Mouse (Mus musculus) CD4-positive, CD25-positive, alpha-beta regulatory T cell (primary cell): ENCODE results near the gene Shkbp1. TPM values are rescaled to one million over a fixed set of nuclear protein-coding genes. Genes with fewer than 3 reads are reported as not detected.

Source experiments
- polyA plus RNA-seq: library from polyadenylated mRNA; unstranded; fragments of 100-300 nt; shearing (Covaris generic); gene quantifications from one replicate; pipeline ENCODE4 v1.2.1, GENCODE M21; 2017

Gene Shkbp1
- polyA plus RNA-seq: 78.9 TPM

DNA sequence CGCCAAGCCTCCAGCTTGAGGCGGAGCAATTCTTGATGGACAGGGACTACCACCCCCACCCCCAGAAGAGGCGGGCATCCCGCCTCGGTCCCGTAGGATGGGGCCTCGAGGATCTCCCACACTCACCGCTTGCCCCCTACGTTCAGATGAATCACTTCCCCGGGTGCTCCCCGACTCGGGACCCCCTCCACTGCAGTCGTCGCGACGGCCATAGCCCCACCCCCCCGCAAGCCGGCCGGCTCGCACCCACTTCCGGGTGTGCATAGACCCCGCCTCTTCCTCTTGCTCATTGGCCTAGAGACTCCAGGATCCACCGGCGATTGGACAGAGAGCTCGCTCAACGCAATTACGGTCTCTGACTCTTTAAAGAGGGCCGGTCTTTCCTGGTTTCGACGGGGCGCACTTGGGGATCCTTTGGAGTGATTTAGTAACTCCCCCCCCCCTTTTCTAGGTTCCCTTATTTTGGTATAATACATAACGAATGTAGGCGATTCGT, at the start of gene Shkbp1:
Shkbp1 (minus strand) TSS at position 275 of the 496 bp plus-strand sequence.

DNA sequence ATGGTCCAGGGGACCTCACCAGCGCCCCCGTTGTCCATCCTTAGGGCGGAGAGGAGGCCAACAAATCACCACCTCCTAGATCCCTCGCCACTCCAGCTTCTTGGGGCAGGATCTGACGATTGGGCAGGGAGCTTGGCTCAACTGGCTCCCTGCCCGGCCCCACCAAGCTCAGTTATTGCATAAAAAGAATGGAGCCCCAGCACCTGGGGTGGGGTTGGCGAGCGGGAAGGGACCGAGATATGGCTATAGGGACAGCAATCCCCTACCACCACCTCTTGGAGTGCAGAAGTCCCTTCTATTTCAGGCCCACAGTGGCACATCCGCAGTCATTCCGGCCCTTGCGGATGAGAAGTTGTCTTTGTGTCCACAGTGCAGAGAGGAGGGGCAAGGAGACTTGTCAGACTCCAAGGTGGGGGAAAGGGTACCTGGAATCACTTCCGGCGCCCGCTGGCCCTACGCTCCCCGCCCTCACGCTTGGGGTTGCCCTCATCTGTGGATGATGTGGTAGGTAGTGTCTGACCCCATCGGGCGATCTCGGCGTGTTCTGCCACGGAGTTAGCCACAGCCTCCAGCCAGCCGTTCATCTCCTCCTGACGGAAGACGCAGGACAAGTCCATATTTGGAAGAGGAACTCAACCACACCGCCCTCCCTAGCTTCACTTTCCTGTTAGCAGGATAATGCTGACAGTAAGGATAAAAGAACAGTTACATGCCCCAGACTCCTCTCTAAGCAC, 1.2 kb upstream of the Shkbp1 start, which contains the start of gene Gm20479:
Gm20479 (minus strand) TSS at position 559 of the 734 bp plus-strand sequence.

DNA sequence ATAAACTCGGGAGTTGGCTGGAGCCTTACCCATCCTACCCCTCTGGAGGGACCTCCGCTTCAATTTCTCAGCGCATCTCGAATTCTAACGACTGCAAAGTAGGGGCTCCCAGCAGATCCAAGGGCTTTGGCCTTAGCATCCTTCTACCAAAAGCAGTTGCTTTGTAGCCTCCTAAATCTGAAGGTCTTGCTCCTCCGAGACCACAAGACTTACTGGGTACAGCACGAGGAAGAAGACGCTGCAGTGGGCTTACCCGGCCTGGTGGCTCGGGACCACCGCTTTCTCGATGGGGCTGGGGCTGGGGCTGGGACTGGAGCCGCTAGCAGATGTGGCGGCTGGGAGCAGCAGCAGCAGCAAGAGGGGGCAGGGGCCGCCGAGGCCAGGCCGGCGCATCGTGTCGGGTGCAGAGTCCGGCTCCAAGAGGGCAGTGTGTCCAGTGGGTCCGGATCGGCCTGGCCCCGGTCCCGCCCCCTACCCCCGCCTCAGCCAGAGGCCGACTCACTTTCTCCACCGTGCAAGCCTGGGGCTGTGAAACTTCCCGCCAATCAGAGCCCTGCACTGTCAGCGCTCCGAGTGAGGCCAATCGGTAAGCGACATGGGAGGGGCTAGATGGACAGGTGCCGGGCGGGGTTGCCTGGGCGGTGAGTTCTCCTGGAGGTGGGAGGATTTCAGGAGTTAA, 18.5 kb downstream of the Shkbp1 start, which contains the start of gene Ltbp4:
Ltbp4 (minus strand) TSS at position 518 of the 679 bp plus-strand sequence.

Other genes with a start within 250 kb of the Shkbp1 start
- not detected for gene Cyp2f2, start 236.1 kb downstream of the Shkbp1 start, polyA plus RNA-seq
- gene Cyp2t4, start 202.3 kb downstream of the Shkbp1 start, polyA plus RNA-seq: 0.12 TPM
- 75.4 TPM for gene Egln2, start 189.2 kb downstream of the Shkbp1 start, polyA plus RNA-seq
- gene Rab4b, start 177.1 kb downstream of the Shkbp1 start, polyA plus RNA-seq: 160 TPM
- gene Gm21983, start 174.9 kb downstream of the Shkbp1 start, polyA plus RNA-seq: 1.5 TPM
- gene Mia, start 174.9 kb downstream of the Shkbp1 start, polyA plus RNA-seq: not detected
- gene BC024978, start 160.2 kb downstream of the Shkbp1 start, polyA plus RNA-seq: 1.3 TPM
- gene Snrpa, start 159.7 kb downstream of the Shkbp1 start, polyA plus RNA-seq: 105 TPM
- 13.9 TPM for gene Itpkc, start 127.4 kb downstream of the Shkbp1 start, polyA plus RNA-seq
- 22.8 TPM for gene Coq8b, start 123.0 kb downstream of the Shkbp1 start, polyA plus RNA-seq
- 1.8 TPM for gene Numbl, start 97.6 kb downstream of the Shkbp1 start, polyA plus RNA-seq
- gene Ltbp4, start 18.3 kb downstream of the Shkbp1 start, polyA plus RNA-seq: 1.1 TPM
- gene Gm20479, start 1.4 kb upstream of the Shkbp1 start, polyA plus RNA-seq: not detected
- gene Sptbn4, start 91.7 kb upstream of the Shkbp1 start, polyA plus RNA-seq: 0.60 TPM
- 14.3 TPM for gene Blvrb, start 92.0 kb upstream of the Shkbp1 start, polyA plus RNA-seq
- 49.7 TPM for gene Sertad3, start 117.7 kb upstream of the Shkbp1 start, polyA plus RNA-seq
- gene Sertad1, start 130.9 kb upstream of the Shkbp1 start, polyA plus RNA-seq: 60.6 TPM
- gene Prx, start 143.3 kb upstream of the Shkbp1 start, polyA plus RNA-seq: 0.44 TPM
- gene Hipk4, start 167.2 kb upstream of the Shkbp1 start, polyA plus RNA-seq: 0.06 TPM
- gene Pld3, start 197.2 kb upstream of the Shkbp1 start, polyA plus RNA-seq: 148 TPM
- 26.7 TPM for gene 2310022A10Rik, start 197.2 kb upstream of the Shkbp1 start, polyA plus RNA-seq
- gene Akt2, start 235.5 kb upstream of the Shkbp1 start, polyA plus RNA-seq: 84.5 TPM